Mouse (Mus musculus) CH12.LX (cell line): Measurements from ENCODE around the gene Pafah1b1. TPM values are rescaled to one million over a fixed set of nuclear protein-coding genes. Genes with fewer than 3 reads are reported as not detected.
A peak's percentile ranks its signal among the peaks of the same experiment; 100 is the strongest.

Experiments
- DNase-seq: peaks from one replicate; pipeline ENCODE4 v3.0.0-alpha.2; 2013; ENCODE audit errors: extremely low read depth
- H3K27ac ChIP-seq: 2 replicates; pipeline ENCODE4 v1.5.1; 2012; ENCODE audit warnings: low read depth, mild to moderate bottlenecking, control low read depth, moderate library complexity; ENCODE audit not compliant: insufficient read depth
- H3K27me3 ChIP-seq: replicated peaks from 2 replicates; pipeline ENCODE3; 2012; ENCODE audit warnings: inconsistent platforms
- H3K36me3 ChIP-seq, 2 experiments: replicated peaks in 1 of 2; 2 replicates each; pipeline versions ENCODE3 to v1.6.1; 2012; ENCODE audit warnings: inconsistent platforms in 1 of 2, low read length in 1 of 2, mild to moderate bottlenecking in 1 of 2, mixed read lengths in 1 of 2, moderate library complexity in 1 of 2; ENCODE audit not compliant: control insufficient read depth in 1 of 2, insufficient read depth in 1 of 2
- H3K4me1 ChIP-seq, 2 experiments: 2 replicates each; pipeline ENCODE4 v1.6.1; 2012; ENCODE audit warnings: inconsistent platforms in 1 of 2, moderate library complexity in 1 of 2; ENCODE audit not compliant: insufficient read depth in 2 of 2, control insufficient read depth in 1 of 2
- H3K4me2 ChIP-seq: 2 replicates; pipeline ENCODE4 v1.6.1; 2012; ENCODE audit warnings: low read depth, mild to moderate bottlenecking, control low read depth; ENCODE audit not compliant: poor library complexity, insufficient read depth, severe bottlenecking
- H3K4me3 ChIP-seq, 3 experiments: fragments of 150-350 bp in 1 of 3; sonication (generic) in 1 of 3; replicated peaks in 1 of 3; 2 replicates each; pipeline versions ENCODE3 to v1.5.1; 2011 to 2012; ENCODE audit warnings: low read depth in 2 of 3, low read length in 2 of 3, mild to moderate bottlenecking in 2 of 3, moderate library complexity in 2 of 3, control low read depth in 1 of 3, improper control_type of control experiment in 1 of 3, inconsistent platforms in 1 of 3, mixed read lengths in 1 of 3; ENCODE audit not compliant: poor library complexity in 1 of 3
- H3K79me2 ChIP-seq: replicated peaks from 2 replicates; pipeline ENCODE4 v1.6.1; 2012; ENCODE audit warnings: mild to moderate bottlenecking, moderate library complexity; ENCODE audit not compliant: control insufficient read depth, poor library complexity, insufficient read depth, severe bottlenecking; ENCODE audit errors: extremely low read depth
- H3K9ac ChIP-seq: 2 replicates; pipeline ENCODE4 v1.6.1; 2012; ENCODE audit warnings: low read depth, mild to moderate bottlenecking, control low read depth, moderate library complexity; ENCODE audit not compliant: insufficient read depth
- H3K9me3 ChIP-seq: replicated peaks from 2 replicates; pipeline ENCODE3; 2012; ENCODE audit warnings: low read length, inconsistent platforms, mixed read lengths
- BHLHE40 ChIP-seq: IDR thresholded peaks from 2 replicates; pipeline ENCODE4 v1.6.1; 2011; ENCODE audit warnings: mild to moderate bottlenecking, low read depth, low read length, improper control_type of control experiment
- CHD1 ChIP-seq: IDR thresholded peaks from 2 replicates; pipeline ENCODE4 v1.6.1; 2012; ENCODE audit warnings: low read depth, low read length, improper control_type of control experiment, inconsistent platforms
- CTCF ChIP-seq, 2 experiments: IDR thresholded peaks in 1 of 2; conservative IDR thresholded peaks in 1 of 2; 2 replicates each; pipeline ENCODE4 v1.5.1; 2011 to 2012; ENCODE audit warnings: low read depth in 2 of 2, low read length in 2 of 2, improper control_type of control experiment in 1 of 2, inconsistent platforms in 1 of 2, mild to moderate bottlenecking in 1 of 2, moderate library complexity in 1 of 2
- E2F4 ChIP-seq: IDR thresholded peaks from 2 replicates; pipeline ENCODE4 v1.6.1; 2011; ENCODE audit warnings: low read depth, low read length, improper control_type of control experiment; ENCODE audit not compliant: insufficient replicate concordance
- HCFC1 ChIP-seq: IDR thresholded peaks from 2 replicates; pipeline ENCODE4 v1.6.1; 2012; ENCODE audit warnings: low read depth, mild to moderate bottlenecking, inconsistent platforms, low read length, improper control_type of control experiment
- IRF4 ChIP-seq: IDR thresholded peaks from 2 replicates; pipeline ENCODE4 v1.6.1; 2014; ENCODE audit warnings: low read depth, mild to moderate bottlenecking, inconsistent platforms, low read length, improper control_type of control experiment
- JUN ChIP-seq: IDR thresholded peaks from 2 replicates; pipeline ENCODE4 v1.6.1; 2011; ENCODE audit warnings: low read depth, mild to moderate bottlenecking, low read length, improper control_type of control experiment, moderate library complexity; ENCODE audit not compliant: insufficient read depth
- KAT2A ChIP-seq: IDR thresholded peaks from 2 replicates; pipeline ENCODE4 v1.6.1; 2012; ENCODE audit warnings: low read length, improper control_type of control experiment, inconsistent platforms; ENCODE audit not compliant: insufficient replicate concordance
- MAFK ChIP-seq: IDR thresholded peaks from 2 replicates; pipeline ENCODE4 v1.6.1; 2011; ENCODE audit warnings: low read length, improper control_type of control experiment; ENCODE audit not compliant: insufficient replicate concordance
- MAX ChIP-seq: IDR thresholded peaks from 2 replicates; pipeline ENCODE4 v1.6.1; 2011; ENCODE audit warnings: low read length, improper control_type of control experiment
- MYC ChIP-seq: IDR thresholded peaks from 2 replicates; pipeline ENCODE4 v1.6.1; 2011; ENCODE audit warnings: low read depth, mild to moderate bottlenecking, improper control_type of control experiment, low read length
- POLR2A ChIP-seq: IDR thresholded peaks from 2 replicates; pipeline ENCODE4 v1.6.1; 2011; ENCODE audit warnings: low read depth, mild to moderate bottlenecking, improper control_type of control experiment, low read length
- POLR2AphosphoS2 ChIP-seq: IDR thresholded peaks from 2 replicates; pipeline ENCODE4 v1.6.1; 2011; ENCODE audit warnings: low read depth, low read length, improper control_type of control experiment
- SIN3A ChIP-seq: IDR thresholded peaks from 2 replicates; pipeline ENCODE4 v1.6.1; 2012; ENCODE audit warnings: low read length, improper control_type of control experiment, inconsistent platforms
- USF2 ChIP-seq: conservative IDR thresholded peaks from 2 replicates; pipeline ENCODE4 v1.6.1; 2011; ENCODE audit warnings: low read depth, low read length, improper control_type of control experiment
- ZC3H11A ChIP-seq: IDR thresholded peaks from 2 replicates; pipeline ENCODE4 v1.6.1; 2012; ENCODE audit warnings: low read depth, mild to moderate bottlenecking, inconsistent platforms, low read length, improper control_type of control experiment
- ZMIZ1 ChIP-seq: IDR thresholded peaks from 2 replicates; pipeline ENCODE4 v1.6.1; 2012; ENCODE audit warnings: low read depth, mild to moderate bottlenecking, inconsistent platforms, low read length, improper control_type of control experiment
- dilution Hi-C: fragments of 300-500 bp; cut with MboI; formaldehyde crosslinking; loops from 2 replicates; pipeline ENCODE4 v1.14.3; 2020; ENCODE audit warnings: low sequenced_read_pairs; ENCODE audit not compliant: extremely low pct_unique_long_range_greater_than_20kb, extremely low pct_ligation_motif_present
- in situ Hi-C: fragments of 300-500 bp; cut with MboI; formaldehyde crosslinking; loops from 3 replicates; pipeline ENCODE4 v1.14.3; 2019; ENCODE audit warnings: low sequenced_read_pairs, low pct_ligation_motif_present, low pct_unique_long_range_greater_than_20kb, mixed read lengths
- polyA plus RNA-seq: library from polyadenylated mRNA; unstranded; fragments of >175 nt; gene quantifications from 2 replicates; pipeline ENCODE4 v1.2.1, GENCODE M21; 2012; ENCODE audit warnings: low read depth; ENCODE audit not compliant: insufficient read length
- total RNA-seq, 2 experiments: library from RNA; depleted of rRNA; stranded (reverse); fragments of 300-350 nt in 1 of 2; fragments of >200 nt in 1 of 2; gene quantifications; 2 replicates each; pipeline ENCODE4 v1.2.3; 2012 to 2014

Pafah1b1 gene
- total and polyA plus RNA-seq, 3 experiments = 53.9 to 136 (median 107) TPM

DNA sequence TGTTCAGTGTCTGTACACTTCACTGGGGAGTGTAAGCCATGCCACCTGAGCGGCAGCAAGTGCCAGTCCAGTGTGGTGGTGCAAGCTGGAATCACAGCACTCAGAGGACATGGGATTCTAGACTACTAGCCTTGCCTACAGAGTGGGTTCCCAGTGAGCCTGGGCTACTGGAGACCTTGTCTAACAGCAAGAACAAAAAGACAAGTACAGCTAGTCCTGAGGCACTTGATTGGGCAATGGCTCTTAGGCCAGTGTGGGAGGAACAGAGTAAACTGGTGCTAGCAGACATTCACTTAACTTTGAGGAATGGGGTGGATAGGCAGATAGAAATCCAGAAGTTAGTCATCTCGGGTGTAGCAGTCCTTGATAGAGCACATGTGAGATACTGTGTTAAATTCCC is 47.9 kb upstream of the Pafah1b1 start:
- no peaks in the 10 kb centered on the region for H3K27me3 ChIP-seq
- dilution Hi-C loops = no loop called here
- in situ Hi-C loops = no loop called here
- H3K4me2 ChIP-seq = peak overlapping the region; percentile 42
- H3K4me1 ChIP-seq = peaks cover 4 to 48% of the 10 kb centered on the region in 2 experiments
- peaks cover 61% of the 10 kb centered on the region for H3K79me2 ChIP-seq
- 0 out of 2 replicates have a peak overlapping the region, but pooled peaks have one; percentile 28 for H3K27ac ChIP-seq
- DNase-seq = peak; percentile 20
- H3K36me3 ChIP-seq = peaks cover 29 to 50% of the 10 kb centered on the region in 2 experiments
- H3K4me3 ChIP-seq = peak overlapping the region; percentile 52 to 88 (median 79)
- H3K9ac ChIP-seq = peak overlapping the region; percentile 39; the same call in 1 of the 2 replicates
- no peaks in the 10 kb centered on the region for H3K9me3 ChIP-seq
- TF ChIP-seq CTCF (conservative IDR thresholded peaks at IDR 0.05 in 1 of 2, IDR thresholded peaks at IDR 0.05 in 1 of 2; ENCODE audit: low read depth in 2 of 2, low read length in 2 of 2) = no peak
- 0 out of 2 replicates have a peak, but pooled peaks have one; percentile 31 for TF ChIP-seq SIN3A
- TF ChIP-seq BHLHE40 = no peak
- TF ChIP-seq POLR2A = no peak

DNA sequence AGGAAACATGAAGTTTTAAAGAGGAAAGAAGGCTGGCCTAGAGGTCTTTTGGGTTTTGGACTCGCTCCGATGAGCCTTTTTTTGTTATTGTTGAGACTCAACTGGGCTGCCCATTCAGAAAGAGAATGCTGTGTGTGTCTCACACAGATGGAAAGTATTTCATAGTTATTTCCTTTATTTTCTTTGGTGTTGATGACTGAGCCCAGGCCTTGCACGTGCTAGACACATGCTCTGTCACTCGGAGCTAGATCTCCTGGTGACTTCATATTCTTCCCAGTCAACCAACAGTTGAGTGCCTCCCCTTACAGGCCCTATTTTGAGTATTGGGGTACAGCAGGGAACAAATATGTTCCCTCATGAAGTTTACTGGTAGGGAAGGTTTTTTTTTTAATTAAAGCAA is 47.2 kb upstream of the Pafah1b1 start:
- TF ChIP-seq JUN (peak; percentile 16; the same call in 1 of the 2 replicates), E2F4 (no peak), BHLHE40 (peak; percentile 94), KAT2A (0 out of 2 replicates have a peak, but pooled peaks have one; percentile 3), MAX (peak; percentile 94), SIN3A (0 out of 2 replicates have a peak, but pooled peaks have one; percentile 41), POLR2A (no peak), POLR2AphosphoS2 (no peak), MAFK (no peak), CHD1 (0 out of 2 replicates have a peak, but pooled peaks have one; percentile 34), ZMIZ1 (no peak), HCFC1 (no peak), IRF4 (no peak), USF2 (no peak), MYC (peak; percentile 100), ZC3H11A (no peak)
- peak; percentile 45 for DNase-seq
- H3K27me3 ChIP-seq = no peaks in the 10 kb centered on the region
- H3K9ac ChIP-seq = peak overlapping the region; percentile 39; the same call in 1 of the 2 replicates
- H3K4me1 ChIP-seq = peaks cover 4 to 42% of the 10 kb centered on the region in 2 experiments
- no peaks in the 10 kb centered on the region for H3K9me3 ChIP-seq
- H3K27ac ChIP-seq = no peak overlapping the region
- H3K79me2 ChIP-seq = peaks cover 55% of the 10 kb centered on the region
- in situ Hi-C loops (no loop called here), dilution Hi-C loops (no loop called here)
- H3K36me3 ChIP-seq = peaks cover 25 to 43% of the 10 kb centered on the region in 2 experiments
- peak overlapping the region; percentile 79 to 88 (median 86) for H3K4me3 ChIP-seq
- H3K4me2 ChIP-seq = peak overlapping the region; percentile 42
